Mouse (Mus musculus): ENCODE results near the gene Sfrp2. TPM values are rescaled to one million over a fixed set of nuclear protein-coding genes. Genes with fewer than 3 reads are reported as not detected.
A peak's percentile ranks its signal among the peaks of the same experiment; 100 is the strongest.

Sfrp2 gene
- polyA plus RNA-seq, 1 experiment from 2014 or later, result 58.9 TPM

DNA sequence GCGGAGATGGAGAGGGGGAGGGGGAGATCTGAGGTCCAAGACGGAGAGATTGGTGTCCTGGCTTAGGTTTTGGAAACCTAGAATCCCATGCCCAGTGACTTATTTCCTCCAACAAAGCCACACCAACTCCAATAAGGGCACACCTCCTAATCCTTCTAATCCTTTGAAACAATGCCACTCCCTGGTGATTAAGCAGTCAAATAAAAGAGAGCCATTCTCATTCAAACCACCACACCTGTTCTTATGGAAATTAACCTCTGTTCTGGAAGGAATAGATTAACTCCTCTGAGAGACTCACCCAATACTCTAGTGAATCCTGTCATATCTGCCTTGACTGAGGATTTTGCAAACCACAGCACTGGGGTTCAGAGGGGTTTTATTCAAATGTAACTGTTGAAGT is 21.0 kb downstream of the Sfrp2 start:
- Histone ChIP-seq H3K4me2 (ENCODE audit: low read depth, low read length) (no peak overlapping the region), H3K36me3 (ENCODE audit: control insufficient read depth, insufficient read depth, low read length) (no peaks in the 10 kb centered on the region), H3K4me1 (ENCODE audit: control insufficient read depth, insufficient read depth, low read length) (peaks cover 12% of the 10 kb centered on the region), H3K27ac (ENCODE audit: low read length) (no peak overlapping the region), H3K9ac (ENCODE audit: low read depth, low read length) (no peak overlapping the region), H3K9me3 (ENCODE audit: control insufficient read depth, low read length) (no peaks in the 10 kb centered on the region), H3K4me3 (ENCODE audit: low read length) (no peak overlapping the region), H3K27me3 (replicated peaks; ENCODE audit: control insufficient read depth, insufficient read depth, low read length) (peaks cover 6% of the 10 kb centered on the region)
- no peak for ATAC-seq
- WGBS, result 85% methylated on average over 2 of the region's 2 CpGs

DNA sequence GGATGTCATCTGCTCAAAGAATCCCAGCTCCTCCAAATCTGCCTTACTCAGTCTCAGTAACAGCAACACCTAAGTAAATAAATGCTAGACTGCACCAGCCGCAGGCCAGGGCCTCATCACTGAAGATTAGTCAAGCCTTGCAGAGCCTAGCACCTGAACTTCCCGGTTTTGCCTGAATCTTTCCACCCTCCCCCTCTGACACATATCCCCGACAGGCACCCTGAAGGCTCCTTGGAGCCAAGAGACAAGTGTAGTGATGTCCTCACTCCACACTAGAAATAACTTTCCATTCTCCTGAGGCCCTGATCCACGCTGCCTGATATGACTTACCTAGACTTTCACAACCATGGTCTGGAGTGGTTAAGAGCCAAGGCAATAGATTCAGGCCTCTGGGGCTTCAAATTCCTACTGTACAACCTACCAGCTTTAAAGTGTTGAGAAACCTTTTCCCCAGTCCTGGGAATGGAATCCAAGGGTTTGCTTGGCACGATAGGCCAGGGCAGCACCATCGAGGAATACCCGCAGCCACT is 21.7 kb downstream of the Sfrp2 start:
- Histone ChIP-seq H3K27me3 (replicated peaks; ENCODE audit: control insufficient read depth, insufficient read depth, low read length) (peaks cover 6% of the 10 kb centered on the region), H3K4me1 (ENCODE audit: control insufficient read depth, insufficient read depth, low read length) (peaks cover 12% of the 10 kb centered on the region), H3K4me2 (ENCODE audit: low read depth, low read length) (no peak overlapping the region), H3K4me3 (ENCODE audit: low read length) (no peak overlapping the region), H3K9ac (ENCODE audit: low read depth, low read length) (no peak overlapping the region), H3K9me3 (ENCODE audit: control insufficient read depth, low read length) (no peaks in the 10 kb centered on the region), H3K27ac (ENCODE audit: low read length) (no peak overlapping the region), H3K36me3 (ENCODE audit: control insufficient read depth, insufficient read depth, low read length) (no peaks in the 10 kb centered on the region)
- no peak for ATAC-seq
- WGBS, result 85% methylated on average over 7 of the region's 7 CpGs

DNA sequence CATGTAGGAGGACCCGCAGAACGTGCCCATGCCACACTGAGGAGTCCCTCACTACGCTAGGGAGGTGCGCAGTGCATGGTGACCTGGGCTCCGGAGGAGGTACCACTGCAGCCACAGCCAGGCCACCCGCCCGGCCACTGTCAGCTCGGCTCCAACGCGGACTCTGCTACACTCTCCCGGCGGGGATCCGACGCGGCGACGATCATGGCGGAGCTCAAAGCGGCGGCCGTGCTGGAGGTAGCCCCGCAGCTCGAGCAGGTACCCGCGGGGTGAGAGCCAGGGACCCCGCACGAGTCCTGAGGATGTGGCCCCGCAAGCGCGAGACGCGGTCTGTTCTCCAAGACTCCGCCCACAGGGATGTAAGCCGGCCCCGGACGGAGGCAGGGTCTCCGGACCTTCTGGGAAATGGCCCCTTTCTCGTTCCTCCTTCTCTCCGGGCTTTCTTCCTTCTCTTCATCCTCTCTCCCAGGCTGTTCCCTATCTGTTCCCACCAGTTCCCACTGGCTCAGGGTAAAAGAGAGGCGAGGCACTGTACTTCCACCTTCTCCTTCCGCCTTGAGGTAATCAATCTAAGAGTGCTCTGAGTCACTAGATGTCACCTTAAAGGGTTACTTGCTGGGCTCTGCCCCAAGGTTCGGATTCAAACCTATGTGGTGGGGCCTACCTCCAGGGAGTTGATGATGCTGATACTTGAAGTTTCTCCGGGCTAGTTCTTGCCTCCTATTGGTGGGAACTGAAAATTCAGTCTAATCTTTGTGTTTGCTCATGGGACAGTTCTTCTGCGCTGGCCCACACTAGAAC is 23.7 kb downstream of the Sfrp2 start:
- 2% methylated on average over 44 of the region's 44 CpGs for WGBS
- Histone ChIP-seq H3K4me3 (ENCODE audit: low read length) (peak overlapping the region; percentile 75), H3K9ac (ENCODE audit: low read depth, low read length) (peak overlapping the region; percentile 79)

GRCm38 (mm10) chr3:83791444-83791843 is 25.3 kb downstream of the Sfrp2 start:
- ATAC-seq, result no peak
- Histone ChIP-seq H3K9me3 (ENCODE audit: control insufficient read depth, low read length) (no peaks in the 10 kb centered on the region), H3K4me2 (ENCODE audit: low read depth, low read length) (no peak overlapping the region), H3K4me3 (ENCODE audit: low read length) (no peak overlapping the region), H3K4me1 (ENCODE audit: control insufficient read depth, insufficient read depth, low read length) (no peaks in the 10 kb centered on the region), H3K36me3 (ENCODE audit: control insufficient read depth, insufficient read depth, low read length) (no peaks in the 10 kb centered on the region), H3K27ac (ENCODE audit: low read length) (no peak overlapping the region), H3K27me3 (replicated peaks; ENCODE audit: control insufficient read depth, insufficient read depth, low read length) (peaks cover 6% of the 10 kb centered on the region), H3K9ac (ENCODE audit: low read depth, low read length) (no peak overlapping the region)
- 72% methylated on average over 3 of the region's 3 CpGs for WGBS

More for the DNA sequence above, 23.7 kb downstream of the Sfrp2 start:
- Histone ChIP-seq H3K36me3 (ENCODE audit: control insufficient read depth, insufficient read depth, low read length) (no peaks in the 10 kb centered on the region), H3K27me3 (replicated peaks; ENCODE audit: control insufficient read depth, insufficient read depth, low read length) (peaks cover 6% of the 10 kb centered on the region), H3K9me3 (ENCODE audit: control insufficient read depth, low read length) (no peaks in the 10 kb centered on the region), H3K4me1 (ENCODE audit: control insufficient read depth, insufficient read depth, low read length) (no peaks in the 10 kb centered on the region), H3K27ac (ENCODE audit: low read length) (no peak overlapping the region), H3K4me2 (ENCODE audit: low read depth, low read length) (peak overlapping the region; percentile 96)
- ATAC-seq, result peak; percentile 78

- Histone ChIP-seq H3K9me3 (ENCODE audit: control insufficient read depth, low read length) (no peaks in the 10 kb centered on the region), H3K4me2 (ENCODE audit: low read depth, low read length) (no peak overlapping the region), H3K27me3 (replicated peaks; ENCODE audit: control insufficient read depth, insufficient read depth, low read length) (no peaks in the 10 kb centered on the region), H3K4me3 (ENCODE audit: low read length) (no peak overlapping the region), H3K36me3 (ENCODE audit: control insufficient read depth, insufficient read depth, low read length) (no peaks in the 10 kb centered on the region), H3K4me1 (ENCODE audit: control insufficient read depth, insufficient read depth, low read length) (no peaks in the 10 kb centered on the region), H3K9ac (ENCODE audit: low read depth, low read length) (no peak overlapping the region), H3K27ac (ENCODE audit: low read length) (no peak overlapping the region)
- 73% methylated on average over 6 of the region's 6 CpGs for WGBS
- ATAC-seq, result no peak
Measured at GRCm38 (mm10) chr3:83797098-83797497, 31.0 kb downstream of the Sfrp2 start.

GRCm38 (mm10) chr3:83797828-83798227 is 31.7 kb downstream of the Sfrp2 start:
- Histone ChIP-seq H3K4me1 (ENCODE audit: control insufficient read depth, insufficient read depth, low read length) (no peaks in the 10 kb centered on the region), H3K27ac (ENCODE audit: low read length) (no peak overlapping the region), H3K9ac (ENCODE audit: low read depth, low read length) (no peak overlapping the region), H3K9me3 (ENCODE audit: control insufficient read depth, low read length) (no peaks in the 10 kb centered on the region), H3K27me3 (replicated peaks; ENCODE audit: control insufficient read depth, insufficient read depth, low read length) (no peaks in the 10 kb centered on the region), H3K4me2 (ENCODE audit: low read depth, low read length) (no peak overlapping the region), H3K4me3 (ENCODE audit: low read length) (no peak overlapping the region), H3K36me3 (ENCODE audit: control insufficient read depth, insufficient read depth, low read length) (no peaks in the 10 kb centered on the region)
- WGBS, result 10% methylated on average over 10 of the region's 10 CpGs
- ATAC-seq, result peak; percentile 38; the same call in 1 of the 2 replicates

- Histone ChIP-seq H3K9me3 (ENCODE audit: control insufficient read depth, low read length) (no peaks in the 10 kb centered on the region), H3K9ac (ENCODE audit: low read depth, low read length) (no peak overlapping the region), H3K27me3 (replicated peaks; ENCODE audit: control insufficient read depth, insufficient read depth, low read length) (no peaks in the 10 kb centered on the region), H3K36me3 (ENCODE audit: control insufficient read depth, insufficient read depth, low read length) (no peaks in the 10 kb centered on the region), H3K27ac (ENCODE audit: low read length) (no peak overlapping the region), H3K4me2 (ENCODE audit: low read depth, low read length) (no peak overlapping the region), H3K4me3 (ENCODE audit: low read length) (no peak overlapping the region), H3K4me1 (ENCODE audit: control insufficient read depth, insufficient read depth, low read length) (no peaks in the 10 kb centered on the region)
- 73% methylated on average over 7 of the region's 7 CpGs for WGBS
- peak; percentile 73 for ATAC-seq
Measured at GRCm38 (mm10) chr3:83799486-83799885, 33.4 kb downstream of the Sfrp2 start.

DNA sequence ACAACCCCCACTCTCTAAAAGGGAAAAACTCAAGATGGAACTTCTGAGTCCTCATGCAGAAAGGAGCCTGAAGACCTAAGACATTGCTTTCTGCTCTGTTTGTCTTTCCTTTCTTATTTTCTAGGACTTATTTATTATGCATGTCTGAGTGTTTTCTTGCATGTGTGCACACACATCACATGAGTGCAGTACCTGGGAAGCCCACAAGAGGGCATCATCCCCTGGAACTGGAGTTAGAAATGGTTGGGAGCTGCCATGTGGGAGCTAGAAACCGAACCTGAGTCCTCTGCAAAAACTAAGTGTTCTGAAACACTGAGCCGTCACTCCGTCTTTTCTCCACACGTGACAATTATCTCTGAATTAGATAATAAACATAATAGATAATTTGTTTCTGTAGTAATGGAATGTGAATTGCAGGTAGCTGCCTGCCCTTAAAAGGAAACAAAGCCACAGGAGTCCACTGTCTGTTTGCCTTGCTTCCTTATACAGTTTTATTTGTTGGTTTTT is 35.6 kb downstream of the Sfrp2 start:
- H3K27ac ChIP-seq (ENCODE audit: low read length), result no peak overlapping the region
- H3K36me3 ChIP-seq (ENCODE audit: control insufficient read depth, insufficient read depth, low read length), result no peaks in the 10 kb centered on the region
- H3K4me2 ChIP-seq (ENCODE audit: low read depth, low read length), result no peak overlapping the region
- no peaks in the 10 kb centered on the region for H3K9me3 ChIP-seq (ENCODE audit: control insufficient read depth, low read length)
- no peak for ATAC-seq
- no peaks in the 10 kb centered on the region for H3K27me3 ChIP-seq (replicated peaks; ENCODE audit: control insufficient read depth, insufficient read depth, low read length)
- no peaks in the 10 kb centered on the region for H3K4me1 ChIP-seq (ENCODE audit: control insufficient read depth, insufficient read depth, low read length)
- no peak overlapping the region for H3K9ac ChIP-seq (ENCODE audit: low read depth, low read length)
- WGBS, result 93% methylated on average over 4 of the region's 4 CpGs
- no peak overlapping the region for H3K4me3 ChIP-seq (ENCODE audit: low read length)

- WGBS, result 86% methylated on average over 12 of the region's 12 CpGs
- Histone ChIP-seq H3K27me3 (replicated peaks; ENCODE audit: control insufficient read depth, insufficient read depth, low read length) (no peaks in the 10 kb centered on the region), H3K27ac (ENCODE audit: low read length) (no peak overlapping the region), H3K4me3 (ENCODE audit: low read length) (no peak overlapping the region), H3K36me3 (ENCODE audit: control insufficient read depth, insufficient read depth, low read length) (no peaks in the 10 kb centered on the region), H3K9me3 (ENCODE audit: control insufficient read depth, low read length) (no peaks in the 10 kb centered on the region), H3K4me1 (ENCODE audit: control insufficient read depth, insufficient read depth, low read length) (no peaks in the 10 kb centered on the region), H3K4me2 (ENCODE audit: low read depth, low read length) (no peak overlapping the region), H3K9ac (ENCODE audit: low read depth, low read length) (no peak overlapping the region)
- ATAC-seq, result no peak
Measured at GRCm38 (mm10) chr3:83808483-83808882, 42.4 kb downstream of the Sfrp2 start.
